Mouse (Mus musculus): ENCODE measurements at regions not wholly inside any gene's neighbourhood (a gene's known extent, or its start where the extent isn't known, plus 50 kb on each side); places are given as distances from the start of the nearest gene placed in this dataset.
"Not testable (repeated sequence)": the region's sequence is repeated elsewhere in the genome, so short reads cannot be mapped to it uniquely, and the experiment has no call there.

- no peaks in the 10 kb centered on the region for H3K36me3 ChIP-seq
- no peaks in the 10 kb centered on the region for H3K27me3 ChIP-seq (replicated peaks)
- H3K27ac ChIP-seq (replicated peaks): no peak overlapping the region
- no peak overlapping the region for H3K4me3 ChIP-seq (replicated peaks)
- no peaks in the 10 kb centered on the region for H3K4me1 ChIP-seq
- 83% methylated on average over 4 of the region's 4 CpGs for WGBS
- H3K9ac ChIP-seq (replicated peaks): no peak overlapping the region
- no peak overlapping the region for H3K4me2 ChIP-seq
- H3K9me3 ChIP-seq (replicated peaks): no peaks in the 10 kb centered on the region
- no peak for ATAC-seq (ENCODE audit: low FRiP score)
These were observed 295.0 kb downstream of the 4933412E24Rik start for GRCm38 (mm10) chr15:59721420-59721819.

- Histone ChIP-seq H3K36me3 (no peaks in the 10 kb centered on the region), H3K4me3 (replicated peaks) (no peak overlapping the region), H3K4me2 (no peak overlapping the region), H3K4me1 (no peaks in the 10 kb centered on the region), H3K9ac (replicated peaks) (no peak overlapping the region), H3K9me3 (replicated peaks) (no peaks in the 10 kb centered on the region), H3K27ac (replicated peaks) (no peak overlapping the region), H3K27me3 (replicated peaks) (no peaks in the 10 kb centered on the region)
- no peak for ATAC-seq (ENCODE audit: low FRiP score)
- 84% methylated on average over 6 of the region's 6 CpGs for WGBS
These were observed 295.4 kb downstream of the 4933412E24Rik start for GRCm38 (mm10) chr15:59721018-59721417.

- Histone ChIP-seq H3K4me2 (no peak overlapping the region), H3K27ac (replicated peaks) (no peak overlapping the region), H3K27me3 (replicated peaks) (no peaks in the 10 kb centered on the region), H3K4me3 (replicated peaks) (no peak overlapping the region), H3K9ac (replicated peaks) (no peak overlapping the region), H3K4me1 (no peaks in the 10 kb centered on the region), H3K9me3 (replicated peaks) (no peaks in the 10 kb centered on the region), H3K36me3 (no peaks in the 10 kb centered on the region)
- ATAC-seq (ENCODE audit: low FRiP score): no peak
- 91% methylated on average over 6 of the region's 6 CpGs for WGBS
These were observed 296.3 kb downstream of the 4933412E24Rik start for GRCm38 (mm10) chr15:59720149-59720548.

- 84% methylated on average over 6 of the region's 6 CpGs for WGBS
- not testable (repeated sequence) for ATAC-seq (ENCODE audit: low FRiP score); H3K4me1 ChIP-seq; H3K27ac ChIP-seq (replicated peaks); H3K4me2 ChIP-seq; H3K9ac ChIP-seq (replicated peaks); H3K9me3 ChIP-seq (replicated peaks); H3K27me3 ChIP-seq (replicated peaks); H3K4me3 ChIP-seq (replicated peaks); H3K36me3 ChIP-seq
These were observed 296.9 kb downstream of the 4933412E24Rik start for GRCm38 (mm10) chr15:59719383-59720128.

- H3K36me3 ChIP-seq: no peaks in the 10 kb centered on the region
- H3K9ac ChIP-seq (replicated peaks): no peak overlapping the region
- no peaks in the 10 kb centered on the region for H3K4me1 ChIP-seq
- H3K9me3 ChIP-seq (replicated peaks): no peaks in the 10 kb centered on the region
- no peak overlapping the region for H3K27ac ChIP-seq (replicated peaks)
- H3K4me2 ChIP-seq: no peak overlapping the region
- H3K4me3 ChIP-seq (replicated peaks): no peak overlapping the region
- ATAC-seq (ENCODE audit: low FRiP score): no peak
- 78% methylated on average over 6 of the region's 6 CpGs for WGBS
- H3K27me3 ChIP-seq (replicated peaks): no peaks in the 10 kb centered on the region
These were observed 299.5 kb downstream of the 4933412E24Rik start for GRCm38 (mm10) chr15:59716872-59717271.

- no peak overlapping the region for H3K4me2 ChIP-seq
- no peaks in the 10 kb centered on the region for H3K4me1 ChIP-seq
- H3K27ac ChIP-seq (replicated peaks): no peak overlapping the region
- 72% methylated on average over 3 of the region's 3 CpGs for WGBS
- no peak for ATAC-seq (ENCODE audit: low FRiP score)
- H3K36me3 ChIP-seq: no peaks in the 10 kb centered on the region
- no peak overlapping the region for H3K9ac ChIP-seq (replicated peaks)
- H3K27me3 ChIP-seq (replicated peaks): no peaks in the 10 kb centered on the region
- no peak overlapping the region for H3K4me3 ChIP-seq (replicated peaks)
- no peaks in the 10 kb centered on the region for H3K9me3 ChIP-seq (replicated peaks)
These were observed 300.5 kb downstream of the 4933412E24Rik start for GRCm38 (mm10) chr15:59715951-59716350.

GRCm38 (mm10) chr15:59713965-59714739 is 302.3 kb downstream of the 4933412E24Rik start:
- H3K9me3 ChIP-seq (replicated peaks): no peaks in the 10 kb centered on the region
- no peak overlapping the region for H3K9ac ChIP-seq (replicated peaks)
- no peak overlapping the region for H3K4me2 ChIP-seq
- H3K36me3 ChIP-seq: no peaks in the 10 kb centered on the region
- no peaks in the 10 kb centered on the region for H3K27me3 ChIP-seq (replicated peaks)
- no peak overlapping the region for H3K4me3 ChIP-seq (replicated peaks)
- ATAC-seq (ENCODE audit: low FRiP score): no peak
- 58% methylated on average over 8 of the region's 8 CpGs for WGBS
- no peaks in the 10 kb centered on the region for H3K4me1 ChIP-seq
- H3K27ac ChIP-seq (replicated peaks): no peak overlapping the region

- H3K36me3 ChIP-seq: no peaks in the 10 kb centered on the region
- H3K27me3 ChIP-seq (replicated peaks): no peaks in the 10 kb centered on the region
- H3K4me1 ChIP-seq: no peaks in the 10 kb centered on the region
- no peak overlapping the region for H3K27ac ChIP-seq (replicated peaks)
- H3K4me2 ChIP-seq: no peak overlapping the region
- no peak overlapping the region for H3K4me3 ChIP-seq (replicated peaks)
- WGBS: 86% methylated on average over 5 of the region's 5 CpGs
- ATAC-seq (ENCODE audit: low FRiP score): no peak
- H3K9ac ChIP-seq (replicated peaks): no peak overlapping the region
- no peaks in the 10 kb centered on the region for H3K9me3 ChIP-seq (replicated peaks)
These were observed 304.2 kb downstream of the 4933412E24Rik start for GRCm38 (mm10) chr15:59712077-59712752.

- ATAC-seq (ENCODE audit: low FRiP score): no peak
- Histone ChIP-seq H3K4me1 (no peaks in the 10 kb centered on the region), H3K4me2 (no peak overlapping the region), H3K27me3 (replicated peaks) (no peaks in the 10 kb centered on the region), H3K9ac (replicated peaks) (no peak overlapping the region), H3K9me3 (replicated peaks) (no peaks in the 10 kb centered on the region), H3K36me3 (no peaks in the 10 kb centered on the region), H3K4me3 (replicated peaks) (no peak overlapping the region), H3K27ac (replicated peaks) (no peak overlapping the region)
- 92% methylated on average over 2 of the region's 2 CpGs for WGBS
These were observed 306.5 kb downstream of the 4933412E24Rik start for GRCm38 (mm10) chr15:59709925-59710324.

GRCm38 (mm10) chr15:59708402-59708801 is 308.0 kb downstream of the 4933412E24Rik start:
- H3K9me3 ChIP-seq (replicated peaks): no peaks in the 10 kb centered on the region
- no peak overlapping the region for H3K9ac ChIP-seq (replicated peaks)
- no peaks in the 10 kb centered on the region for H3K36me3 ChIP-seq
- ATAC-seq (ENCODE audit: low FRiP score): no peak
- H3K4me1 ChIP-seq: no peaks in the 10 kb centered on the region
- no peaks in the 10 kb centered on the region for H3K27me3 ChIP-seq (replicated peaks)
- no peak overlapping the region for H3K4me3 ChIP-seq (replicated peaks)
- H3K27ac ChIP-seq (replicated peaks): no peak overlapping the region
- no peak overlapping the region for H3K4me2 ChIP-seq

GRCm38 (mm10) chr15:59707081-59707480 is 309.3 kb downstream of the 4933412E24Rik start:
- 87% methylated on average over 8 of the region's 8 CpGs for WGBS
- no peak for ATAC-seq (ENCODE audit: low FRiP score)
- no peak overlapping the region for H3K9ac ChIP-seq (replicated peaks)

More at GRCm38 (mm10) chr15:59707081-59707480, 309.3 kb downstream of the 4933412E24Rik start:
- H3K36me3 ChIP-seq: no peaks in the 10 kb centered on the region
- H3K9me3 ChIP-seq (replicated peaks): no peaks in the 10 kb centered on the region
- no peak overlapping the region for H3K4me3 ChIP-seq (replicated peaks)
- no peak overlapping the region for H3K4me2 ChIP-seq
- no peaks in the 10 kb centered on the region for H3K4me1 ChIP-seq
- no peak overlapping the region for H3K27ac ChIP-seq (replicated peaks)
- no peaks in the 10 kb centered on the region for H3K27me3 ChIP-seq (replicated peaks)
